Mouse (Mus musculus) adrenal gland (tissue): ENCODE results near the gene Slc3a1.

Experiments used
- intact Hi-C: fragments of 180-260 bp; cut with DNase I; formaldehyde crosslinking; loops from one replicate; pipeline ENCODE4 v1.15.1; 2025

Slc3a1 gene

DNA sequence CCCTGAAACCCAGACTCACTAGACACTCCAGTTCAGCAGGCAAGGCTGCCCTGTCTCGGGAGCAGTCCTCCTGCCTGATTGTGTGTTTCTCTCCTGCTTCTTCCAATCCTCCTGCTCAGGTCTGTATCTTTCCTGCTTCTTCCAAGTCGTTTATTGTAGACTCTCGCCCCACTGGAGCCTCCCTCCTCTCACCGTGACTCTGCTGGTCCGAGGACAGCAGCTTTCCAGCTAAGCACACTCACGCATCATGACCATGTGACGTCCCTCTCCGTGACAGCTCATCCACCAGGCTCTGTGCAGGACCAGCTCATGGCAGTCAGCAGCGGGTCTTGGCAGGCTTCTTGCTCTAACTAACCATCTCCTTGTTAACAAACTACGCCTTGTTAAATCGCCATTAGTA, 5.9 kb downstream of the Slc3a1 start:
- intact Hi-C loops = no loop called here

DNA sequence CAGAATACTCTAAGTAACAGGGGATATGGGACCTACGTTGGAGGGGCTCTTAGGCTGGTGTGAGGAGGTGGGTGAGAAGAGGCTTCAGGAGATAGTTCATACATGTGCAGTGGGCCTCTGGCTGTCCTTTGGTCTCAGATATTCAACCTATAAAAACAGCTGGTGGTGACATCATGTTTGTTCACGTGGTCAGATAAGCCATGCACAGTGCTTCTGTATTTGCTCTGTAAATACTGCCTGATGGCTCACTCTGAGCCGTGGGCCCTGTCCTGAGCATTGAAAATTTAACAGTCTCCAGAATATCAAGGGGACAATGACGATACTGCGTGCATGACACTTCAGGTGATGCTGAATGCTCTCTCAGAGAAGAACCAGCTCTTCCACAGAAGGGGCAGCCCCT, 9.7 kb downstream of the Slc3a1 start:
- intact Hi-C loops = no loop called here

DNA sequence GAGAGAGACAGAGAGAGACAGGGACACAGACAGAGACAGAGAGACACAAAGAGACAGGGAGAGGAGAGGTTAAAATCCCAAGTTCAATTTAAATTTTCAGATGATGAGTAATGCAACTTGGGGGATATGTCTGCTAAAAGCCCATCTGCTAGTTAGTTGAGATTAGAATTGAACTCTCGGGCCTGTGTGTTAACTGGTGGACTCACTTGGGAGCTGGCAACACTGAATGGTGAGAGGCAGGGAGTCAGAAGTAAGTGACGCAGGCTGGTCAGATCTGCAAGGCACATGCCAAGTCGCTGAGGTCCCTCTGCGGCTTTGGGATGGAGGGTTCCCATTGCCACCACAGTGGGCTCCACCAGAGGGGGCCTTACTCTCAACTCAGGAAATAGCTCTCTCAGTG, 10.1 kb downstream of the Slc3a1 start:
- intact Hi-C loops = no loop called here

DNA sequence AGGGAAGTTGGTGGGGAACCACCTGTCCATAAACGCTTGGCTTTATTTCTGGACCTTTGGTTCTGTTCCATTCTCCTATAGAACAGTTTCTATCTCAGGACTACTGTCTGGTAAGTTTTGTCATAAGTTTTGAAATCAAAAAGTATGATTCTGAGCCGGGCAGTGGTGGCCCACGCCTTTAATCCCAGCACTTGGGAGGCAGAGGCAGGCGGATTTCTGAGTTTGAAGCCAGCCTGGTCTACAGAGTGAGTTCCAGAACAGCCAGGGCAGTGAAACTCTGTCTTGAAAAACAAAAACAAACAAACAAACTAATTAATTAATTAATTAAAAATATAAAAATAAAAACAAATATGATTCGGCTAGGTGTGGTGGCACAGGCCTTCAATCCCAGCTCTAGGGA, 10.6 kb downstream of the Slc3a1 start:
- intact Hi-C loops = no loop called here

DNA sequence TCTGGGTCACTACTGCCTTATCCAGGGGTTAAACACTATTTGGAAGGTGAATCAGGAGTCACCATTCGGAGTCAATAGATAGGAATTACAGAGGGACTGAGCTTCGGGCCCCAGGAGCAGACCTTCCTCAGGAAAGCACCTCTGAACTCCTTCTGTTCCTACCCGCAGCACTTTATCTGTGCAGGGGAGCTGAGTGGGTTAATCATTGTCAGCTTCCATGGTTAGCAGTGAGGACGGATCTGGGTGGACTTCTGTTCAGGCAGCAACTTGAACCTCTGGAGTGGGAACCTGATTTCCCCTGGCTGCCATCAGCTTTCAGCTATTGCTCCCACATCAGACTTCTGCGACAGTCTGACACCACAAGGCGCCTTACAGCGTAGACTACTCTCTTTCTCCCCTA, 12.7 kb downstream of the Slc3a1 start:
- intact Hi-C loops = no loop called here

DNA sequence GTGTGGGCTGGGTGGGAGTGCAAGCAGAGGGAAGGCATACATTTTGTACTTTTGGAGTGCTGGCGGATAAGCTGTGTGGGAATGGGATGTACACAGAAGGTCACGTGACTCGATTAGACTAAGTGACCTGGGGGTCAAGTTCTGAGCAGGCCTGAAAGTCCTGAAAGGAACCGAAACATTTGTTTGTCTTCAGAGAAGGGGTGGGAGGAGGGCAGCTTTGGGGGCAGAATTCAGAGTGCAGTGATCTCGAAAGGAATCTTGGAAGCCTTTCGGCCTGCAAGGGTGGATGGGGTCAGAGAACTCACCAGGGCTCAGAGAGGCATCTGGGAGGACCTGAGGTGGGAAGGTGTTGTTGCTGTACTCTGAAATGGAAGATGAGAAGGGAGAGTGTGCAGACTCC, 14.2 kb downstream of the Slc3a1 start:
- intact Hi-C loops = no loop called here

DNA sequence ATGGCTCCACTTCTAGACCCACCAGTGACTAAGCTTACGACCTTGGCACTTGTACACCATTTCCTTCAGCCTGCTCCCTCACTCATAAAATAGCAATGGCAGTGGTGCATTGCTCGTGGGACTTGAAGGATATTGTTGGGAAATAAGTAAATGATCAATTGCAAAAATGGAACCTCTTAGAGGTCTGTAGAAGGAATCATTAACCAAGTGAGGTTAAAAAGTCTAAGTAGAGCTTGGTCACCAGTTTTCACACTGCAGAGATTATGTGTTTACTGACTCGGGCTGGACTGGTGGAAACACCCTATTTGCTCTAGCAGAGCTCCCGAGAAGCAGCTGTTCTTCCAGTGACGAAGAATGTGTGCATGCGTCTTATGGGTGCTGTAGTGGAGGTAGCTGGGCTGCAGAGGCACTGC, 15.2 kb downstream of the Slc3a1 start:
- intact Hi-C loops = no loop called here

DNA sequence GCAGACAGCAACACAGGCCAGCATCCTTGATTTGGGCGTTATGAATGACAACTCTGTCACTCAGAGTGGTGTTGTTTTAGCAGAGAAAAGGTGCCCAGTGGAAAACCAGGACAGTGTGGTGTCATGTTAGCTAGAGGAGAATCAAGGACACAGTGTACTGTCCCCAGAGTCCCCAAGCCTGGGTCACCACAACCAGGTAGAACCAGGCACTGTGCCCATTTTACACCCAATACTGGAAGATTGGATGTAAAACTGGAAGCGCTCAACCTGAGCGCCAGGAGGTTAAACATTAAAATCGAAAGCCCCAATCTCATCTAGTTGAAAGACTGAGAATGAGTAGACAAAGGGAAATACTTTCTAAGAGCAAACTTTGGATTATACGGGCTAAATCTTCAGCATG, 16.3 kb downstream of the Slc3a1 start:
- intact Hi-C loops = no loop called here

DNA sequence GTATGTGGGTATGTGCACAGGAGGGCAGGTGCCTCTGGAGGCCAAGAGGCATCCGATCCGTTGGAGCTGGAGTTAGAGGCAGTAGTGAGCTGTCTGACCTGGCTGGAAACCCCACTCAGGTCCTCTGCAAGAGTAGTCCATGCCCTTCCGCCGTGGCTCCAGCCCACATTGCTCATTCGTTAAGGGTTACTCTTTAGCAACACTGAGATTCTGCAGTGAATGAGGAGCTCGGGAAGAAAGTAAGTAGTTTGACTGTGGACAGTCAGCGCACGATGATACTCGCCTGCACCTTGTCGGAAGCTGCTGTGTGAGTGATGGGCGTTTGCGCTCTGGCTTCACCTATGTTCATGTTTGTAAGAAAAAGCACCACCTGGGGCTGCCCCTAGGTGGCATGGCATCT, 17.0 kb downstream of the Slc3a1 start:
- intact Hi-C loops = no loop called here

DNA sequence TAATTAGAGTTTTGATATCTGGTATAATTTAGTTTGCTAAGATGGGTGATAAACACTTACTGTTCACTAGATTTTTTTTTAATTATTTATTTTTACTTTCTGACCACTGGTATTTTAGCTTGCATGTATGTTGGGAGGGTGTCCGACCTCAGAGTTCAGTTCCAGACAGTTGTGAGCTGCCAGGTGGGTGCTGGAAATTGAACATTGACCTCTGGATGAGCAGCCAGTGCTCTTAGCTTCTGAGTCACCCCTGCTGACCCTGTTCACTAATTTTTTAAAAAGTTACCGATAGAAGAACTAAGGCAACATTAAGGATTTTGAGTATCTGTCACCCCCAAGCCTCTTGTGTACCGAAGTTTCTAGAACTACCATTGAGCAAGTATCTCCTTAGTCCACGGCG, 20.2 kb downstream of the Slc3a1 start:
- intact Hi-C loops = no loop called here

DNA sequence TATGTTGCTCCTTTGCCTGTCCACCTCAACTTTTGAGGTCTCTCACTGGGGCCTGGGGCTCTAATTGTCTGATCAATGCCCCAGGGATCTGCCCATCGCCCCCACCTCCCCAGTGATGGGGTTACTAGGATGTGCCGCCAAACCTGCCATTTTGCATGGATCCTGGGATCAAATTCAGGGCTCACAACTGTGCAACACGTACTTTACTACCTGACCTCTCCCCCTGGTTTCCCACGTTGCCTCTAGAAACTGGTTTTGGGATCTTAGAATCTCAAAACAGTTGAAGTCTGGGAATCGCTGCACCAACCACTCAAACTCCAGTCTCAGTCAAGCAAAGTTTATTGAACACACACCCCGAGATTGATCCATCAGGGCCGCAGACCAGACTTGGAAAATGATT, 30.1 kb downstream of the Slc3a1 start:
- intact Hi-C loops = no loop called here

DNA sequence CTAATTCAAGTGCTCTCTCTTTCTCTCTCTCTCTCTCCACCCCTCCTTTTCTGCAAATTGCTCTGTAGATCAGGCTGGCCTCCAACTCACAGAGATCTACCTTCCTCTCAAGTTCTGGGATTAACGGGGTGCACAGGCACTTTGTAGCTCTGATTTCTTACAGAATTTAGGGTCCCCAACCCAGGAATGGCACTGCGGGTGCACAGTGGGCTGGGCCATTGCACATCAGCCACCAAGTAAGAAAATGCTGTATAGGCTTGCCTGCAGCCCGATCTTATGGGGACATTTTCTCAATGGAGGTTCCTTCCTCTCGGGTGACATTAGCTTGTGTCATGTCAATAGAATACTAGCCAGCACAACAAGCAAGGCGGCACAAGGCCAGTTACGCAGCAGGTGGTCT, 31.0 kb downstream of the Slc3a1 start:
- intact Hi-C loops = no loop called here

DNA sequence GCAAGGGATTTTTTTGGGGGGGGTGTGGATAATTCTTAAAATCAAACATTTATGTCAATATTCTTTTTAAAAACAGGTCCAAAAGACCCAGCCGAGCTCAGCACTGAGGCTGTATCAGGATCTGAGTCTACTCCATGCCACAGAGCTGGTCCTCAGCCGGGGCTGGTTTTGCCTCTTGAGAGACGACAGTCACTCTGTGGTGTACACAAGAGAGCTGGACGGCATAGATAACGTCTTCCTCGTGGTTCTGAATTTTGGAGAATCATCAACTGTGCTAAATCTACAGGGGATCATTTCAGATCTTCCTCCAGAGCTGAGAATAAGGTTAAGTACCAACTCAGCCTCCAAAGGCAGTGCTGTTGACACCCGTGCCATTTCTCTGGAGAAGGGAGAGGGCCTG, 35.4 kb downstream of the Slc3a1 start:
- intact Hi-C loops = no loop called here

DNA sequence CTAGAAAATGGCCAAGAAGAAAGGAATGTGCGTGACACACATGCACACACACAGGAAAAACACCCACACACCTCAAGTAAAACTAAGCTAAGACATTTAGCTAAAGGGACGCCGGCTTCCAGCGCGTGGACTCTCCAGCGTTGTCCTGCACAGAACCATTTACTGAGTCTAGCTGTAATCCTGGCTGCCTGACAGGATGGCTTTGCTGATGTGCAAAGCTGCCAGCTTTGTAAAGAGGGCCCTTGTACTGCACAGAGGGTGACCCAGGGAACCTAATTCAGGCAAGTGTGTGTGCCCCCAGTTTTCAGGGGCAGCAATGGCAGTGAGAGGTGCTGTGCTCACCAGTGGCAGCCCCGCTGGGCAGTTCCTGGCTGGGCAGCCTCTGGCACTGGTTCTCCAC, 39.2 kb downstream of the Slc3a1 start:
- intact Hi-C loops = no loop called here

DNA sequence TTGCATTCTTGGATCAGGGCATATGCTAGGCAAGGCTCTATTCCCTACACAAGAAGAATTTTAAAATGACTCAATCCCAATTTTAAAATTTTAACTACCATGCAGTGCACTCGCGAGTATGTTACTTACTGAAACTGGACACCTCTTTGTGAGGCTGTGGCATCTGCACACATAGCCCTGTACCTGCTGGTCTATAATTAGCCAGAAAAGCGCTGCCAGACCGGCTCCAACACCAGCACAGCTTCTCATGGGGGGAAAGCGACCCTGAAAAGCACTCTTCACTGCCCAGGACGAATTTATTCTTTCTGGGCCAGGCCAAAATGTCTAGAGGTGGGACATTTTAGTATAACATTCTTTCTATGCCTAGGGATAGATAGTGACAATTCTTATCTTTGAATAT, 42.5 kb downstream of the Slc3a1 start:
- intact Hi-C loops = no loop called here

DNA sequence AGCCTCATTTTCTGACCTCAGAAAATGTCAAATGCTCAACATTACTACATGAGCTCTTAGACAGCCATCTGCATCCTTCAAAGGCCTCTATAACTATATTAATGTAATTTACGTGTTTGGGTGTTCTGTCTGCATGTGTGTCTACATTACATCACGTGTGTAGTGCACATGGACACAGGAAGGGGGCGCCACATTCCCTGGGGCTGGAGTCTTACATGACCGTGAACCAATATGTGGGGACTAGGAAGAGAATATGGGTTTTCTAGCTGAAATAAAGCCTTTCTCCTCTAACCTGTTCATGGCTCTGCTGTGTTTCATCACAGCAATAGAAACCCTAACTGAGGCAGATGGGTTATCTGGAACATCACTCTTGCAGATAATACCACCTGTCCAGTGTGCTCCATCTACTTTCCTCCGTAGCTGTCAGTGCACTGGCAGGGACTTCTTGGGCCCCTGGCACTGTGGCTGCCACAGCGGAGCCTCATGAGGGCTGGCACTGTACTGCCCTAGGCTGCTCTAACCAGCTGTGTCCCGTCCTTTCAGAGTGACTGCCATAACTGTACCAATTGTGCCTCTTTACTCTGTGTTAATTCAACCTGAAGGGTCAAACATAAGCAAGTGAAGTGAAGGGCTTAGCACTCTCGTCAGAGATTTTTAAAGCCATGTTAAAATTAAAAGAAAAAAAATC, 43.1 kb downstream of the Slc3a1 start:
- intact Hi-C loops = no loop called here

DNA sequence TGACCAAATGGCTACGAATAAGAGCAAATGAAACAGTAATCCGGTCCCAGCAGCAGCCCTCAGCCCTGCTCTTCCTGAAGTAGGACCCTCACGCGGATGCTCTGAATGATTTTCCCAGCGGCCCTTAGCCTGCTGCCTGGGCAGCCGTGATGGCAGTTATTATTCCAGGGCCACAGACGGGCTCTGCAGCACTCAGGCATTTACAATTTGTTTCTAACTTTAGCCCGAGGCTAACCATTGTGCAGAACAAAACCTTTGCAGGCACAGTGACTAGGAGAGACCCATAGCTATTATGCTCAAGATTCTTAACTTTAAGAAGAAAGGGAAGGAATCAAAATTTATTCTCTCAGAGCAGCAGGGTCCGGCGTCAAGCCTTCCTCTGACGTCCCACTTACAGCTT, 44.2 kb downstream of the Slc3a1 start:
- intact Hi-C loops = no loop called here

DNA sequence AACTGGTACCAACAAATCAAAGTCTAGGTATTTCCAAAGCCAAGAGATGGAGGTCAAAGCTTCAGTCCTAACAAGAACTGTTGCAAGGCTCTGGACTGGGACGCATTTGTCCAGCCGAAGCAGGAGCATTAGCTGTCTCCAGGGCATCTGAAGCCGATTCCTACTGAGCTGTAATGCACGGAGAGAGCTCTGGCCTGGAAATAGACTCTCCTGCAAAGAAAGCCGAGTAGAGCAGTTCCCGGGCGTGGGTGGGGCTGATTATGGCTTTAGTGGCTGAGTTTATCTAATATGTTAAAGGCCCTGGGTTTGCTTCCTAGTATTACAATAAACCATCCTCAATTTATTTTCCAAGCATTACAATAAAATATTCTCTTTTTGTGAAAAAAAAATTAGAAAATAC, 45.0 kb downstream of the Slc3a1 start:
- intact Hi-C loops = no loop called here

DNA sequence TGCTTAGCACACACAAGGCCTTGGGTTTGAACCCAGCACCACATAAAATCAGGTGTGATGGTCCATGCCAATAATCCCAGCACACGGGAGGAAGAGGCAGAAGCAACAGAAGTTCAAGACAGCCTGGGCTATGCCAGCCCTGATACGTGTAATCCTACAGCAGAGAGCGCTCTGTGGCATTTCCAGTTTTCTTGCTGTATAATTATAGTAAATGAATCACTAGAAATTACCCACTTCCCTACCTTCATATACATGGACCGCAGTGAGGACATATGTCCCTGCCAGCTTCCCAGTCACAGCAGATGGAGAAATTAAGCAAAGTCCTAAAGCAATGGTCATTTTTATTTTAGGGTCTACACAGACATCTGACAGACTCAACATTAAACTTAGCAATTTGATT, 45.9 kb downstream of the Slc3a1 start:
- intact Hi-C loops = no loop called here

DNA sequence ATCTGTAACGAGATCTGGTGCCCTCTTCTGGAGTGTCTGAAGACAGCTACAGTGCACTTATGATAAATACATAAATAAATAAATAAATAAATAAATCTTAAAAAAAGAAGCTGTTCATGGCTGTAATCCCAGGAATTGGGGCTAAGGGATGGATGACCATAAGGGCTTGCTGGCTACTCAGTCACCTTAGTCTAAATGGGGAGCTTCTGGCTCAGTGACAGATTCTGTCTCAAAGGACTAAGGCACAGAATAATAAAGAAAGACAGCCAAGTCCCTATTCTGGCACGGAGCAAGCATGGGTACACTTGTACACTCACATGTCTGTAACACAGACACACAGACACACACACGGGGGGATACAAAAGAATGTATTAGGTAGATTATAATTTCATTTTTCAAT, 51.1 kb downstream of the Slc3a1 start:
- intact Hi-C loops = no loop called here

DNA sequence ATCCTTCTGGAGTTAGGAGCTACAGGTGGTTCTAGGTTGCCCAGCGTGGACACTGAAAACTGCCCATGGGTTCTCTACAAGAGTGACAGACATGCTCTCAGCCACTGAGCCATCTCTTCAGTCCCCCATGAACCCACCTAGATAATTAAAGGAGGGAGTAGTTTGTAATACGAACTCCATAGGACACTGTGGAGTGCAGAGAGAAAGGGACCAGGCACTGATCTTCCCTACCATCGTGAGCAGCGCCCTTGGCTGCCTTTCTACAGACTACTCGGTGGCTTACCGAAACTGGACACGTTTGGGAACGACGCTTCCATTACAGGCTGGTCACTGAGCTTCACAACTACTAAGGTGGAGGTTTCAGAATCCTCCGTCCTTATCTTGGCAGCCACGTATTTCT, 52.6 kb downstream of the Slc3a1 start:
- intact Hi-C loops = no loop called here

DNA sequence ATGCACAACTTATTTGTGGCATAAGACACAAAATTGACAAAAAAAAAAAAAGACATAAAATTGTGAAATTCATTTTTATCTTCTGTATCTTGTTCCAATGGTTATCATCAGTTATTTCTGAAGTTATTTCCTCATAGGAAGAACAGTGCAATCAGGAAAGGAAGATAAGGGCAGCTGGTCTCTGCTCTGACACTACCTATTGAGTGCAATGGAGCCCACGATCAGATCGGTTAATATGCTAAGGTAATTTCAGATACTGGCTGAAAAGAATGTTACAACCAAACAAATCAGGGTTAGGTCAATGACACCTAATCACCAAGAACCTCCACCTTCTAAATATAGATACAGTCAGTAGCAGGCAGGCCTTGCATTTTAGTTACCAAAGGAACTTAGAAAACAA, 57.2 kb downstream of the Slc3a1 start:
- intact Hi-C loops = no loop called here

DNA sequence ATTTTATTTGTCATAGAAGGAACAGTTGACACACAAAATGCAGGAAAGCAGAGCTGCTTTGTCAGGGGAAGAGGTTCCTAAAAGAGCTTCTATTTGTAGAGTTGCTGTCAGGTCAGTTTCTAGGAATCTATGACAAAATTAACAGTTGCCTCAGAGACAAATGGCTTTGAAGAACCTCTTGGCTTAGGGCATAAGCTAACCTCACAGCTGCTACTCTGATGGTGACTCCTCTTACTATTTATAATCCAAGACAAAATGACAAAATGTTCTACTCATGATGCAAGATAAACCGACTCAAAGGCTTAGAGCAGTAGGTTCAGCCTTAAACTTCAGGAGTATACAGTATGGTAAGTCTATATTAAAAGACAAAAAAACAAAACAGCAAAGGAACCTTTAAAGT, 58.3 kb downstream of the Slc3a1 start:
- intact Hi-C loops = no loop called here

DNA sequence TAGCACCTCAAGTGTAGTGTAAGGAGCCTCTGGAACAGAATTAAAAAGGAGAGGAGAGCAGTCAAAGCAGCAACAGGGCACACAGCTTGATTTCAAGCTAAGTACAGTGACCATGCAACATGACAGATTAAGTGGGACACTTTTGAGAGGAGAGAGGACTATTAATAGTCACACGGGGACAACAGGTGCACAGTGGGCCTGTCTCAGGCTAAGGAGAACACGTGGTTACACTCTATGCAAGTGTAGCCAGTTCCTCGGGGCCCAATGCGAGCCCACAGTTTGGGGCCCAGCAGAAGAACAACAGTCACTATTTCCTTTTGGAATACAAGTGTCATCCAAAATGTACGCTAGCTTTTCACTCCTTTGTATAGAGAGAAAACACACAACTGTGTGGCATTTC, 59.4 kb downstream of the Slc3a1 start:
- intact Hi-C loops = no loop called here
